Comparison of ENCODE assay signal across 13 mouse cellular contexts in the genomic region with DNA sequence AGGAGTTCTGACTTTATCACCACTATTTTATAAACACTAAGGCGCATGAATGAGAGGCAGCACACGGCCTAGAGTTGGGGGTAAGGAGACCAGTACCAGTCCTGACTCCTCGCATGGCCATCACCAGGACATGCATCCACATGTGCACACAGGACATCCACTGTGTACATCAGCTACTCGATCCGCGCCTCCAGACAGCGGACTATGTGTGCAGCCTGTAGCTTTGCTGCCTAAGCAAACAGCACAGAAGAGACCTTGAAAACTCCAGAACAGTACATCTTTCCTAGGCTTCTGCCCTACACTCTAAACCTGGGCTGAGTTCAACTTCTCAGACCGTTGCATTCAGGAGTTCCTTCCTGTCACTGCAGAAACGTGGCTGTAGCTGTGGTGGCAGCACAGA.
"Had no signal": no experiment of that assay in that cellular context is flagged by ENCODE, and none has a peak within 500 bp of the region (broad histone marks: within the 10 kb centered on the region; RNA-seq: fewer than 3 reads in every experiment).

No protein-coding gene starts in this region.

- H3K9ac ChIP-seq: limb, embryonic 12.5 days; liver, embryonic 13.5 days; liver, postnatal 0 days; midbrain, embryonic 12.5 days; neural tube, embryonic 12.5 days had no signal

- H3K4me3 ChIP-seq: layer of hippocampus, adult 2 months; limb, embryonic 12.5 days; liver, embryonic 13.5 days; midbrain, embryonic 12.5 days; neural tube, embryonic 12.5 days had no signal

- H3K27me3 ChIP-seq: limb, embryonic 12.5 days; midbrain, embryonic 12.5 days; neural tube, embryonic 12.5 days had no signal

- H3K4me2 ChIP-seq: limb, embryonic 12.5 days; liver, embryonic 13.5 days; midbrain, embryonic 12.5 days; neural tube, embryonic 12.5 days had no signal

- H3K27ac ChIP-seq: layer of hippocampus, adult 2 months; limb, embryonic 12.5 days; liver, embryonic 13.5 days; neural tube, embryonic 12.5 days; stomach, postnatal 0 days had no signal

- ATAC-seq: liver, postnatal 0 days had no signal

- H3K36me3 ChIP-seq: liver, embryonic 13.5 days; midbrain, embryonic 12.5 days; neural tube, embryonic 12.5 days had no signal

- H3K9me3 ChIP-seq: limb, embryonic 12.5 days; liver, embryonic 13.5 days; midbrain, embryonic 12.5 days; neural tube, embryonic 12.5 days had no signal

- DNase-seq: kidney, adult 18-20 months; kidney, postnatal 10 days; kidney, postnatal 4 days; liver; liver, embryonic 13.5 days; liver, postnatal 0 days; thymus, adult 2 months; thymus, postnatal 25 days had no signal
